Mouse (Mus musculus): ENCODE results near the gene Eva1b.

Eva1b gene

GRCm38 (mm10) chr4:126187096-126187495, 39.6 kb downstream of the Eva1b start:
- intact Hi-C loops (cut with DNase I): loop anchor here (5.0 kb wide), 1 partner anchor 75 kb away; the partner anchor contains the start of gene Trappc3

GRCm38 (mm10) chr4:126190636-126191035, 43.1 kb downstream of the Eva1b start:
- intact Hi-C loops (cut with DNase I): no loop called here

GRCm38 (mm10) chr4:126194216-126194615, 46.7 kb downstream of the Eva1b start:
- intact Hi-C loops (cut with DNase I): no loop called here

- intact Hi-C loops (cut with DNase I): no loop called here
Observed at GRCm38 (mm10) chr4:126194916-126195315, 47.4 kb downstream of the Eva1b start.

- intact Hi-C loops (cut with DNase I): no loop called here
Observed at GRCm38 (mm10) chr4:126197485-126197884, 49.9 kb downstream of the Eva1b start.
